Mouse (Mus musculus) intestine, postnatal 0 days (tissue): ENCODE data around the gene Adamts16. TPM values are rescaled to one million over a fixed set of nuclear protein-coding genes. Genes with fewer than 3 reads are reported as not detected.

Source experiments
- ATAC-seq: fragments of 200-750 bp; cut with Nextera tagmentation; 2 replicates; pipeline ENCODE4 v1.8.0; 2017; ENCODE audit warnings: mild to moderate bottlenecking, moderate TSS enrichment, moderate library complexity
- H3K27ac ChIP-seq: fragments of 300-500 bp; sonication (generic); 2 replicates; pipeline ENCODE4 v1.5.1; 2014; ENCODE audit warnings: mild to moderate bottlenecking, low read depth, low read length, moderate library complexity
- H3K27me3 ChIP-seq: fragments of 300-500 bp; sonication (generic); replicated peaks from 2 replicates; pipeline ENCODE4 v1.6.1; 2014; ENCODE audit warnings: low read length, mixed read lengths; ENCODE audit not compliant: control insufficient read depth, insufficient read depth
- H3K36me3 ChIP-seq: fragments of 300-500 bp; sonication (generic); 2 replicates; pipeline ENCODE4 v1.6.1; 2014; ENCODE audit warnings: mild to moderate bottlenecking, moderate library complexity; ENCODE audit not compliant: control insufficient read depth, insufficient read depth
- H3K4me1 ChIP-seq: fragments of 300-500 bp; sonication (generic); replicated peaks from 2 replicates; pipeline ENCODE4 v1.6.1; 2014; ENCODE audit warnings: antibody characterized with exemption, low read length, mixed read lengths; ENCODE audit not compliant: control insufficient read depth, insufficient read depth
- H3K4me2 ChIP-seq: fragments of 300-500 bp; sonication (generic); replicated peaks from 2 replicates; pipeline ENCODE4 v1.6.1; 2014; ENCODE audit warnings: low read depth, mild to moderate bottlenecking, moderate library complexity
- H3K4me3 ChIP-seq: fragments of 300-500 bp; sonication (generic); 2 replicates; pipeline ENCODE4 v1.5.1; 2014; ENCODE audit warnings: low read depth, low read length
- H3K9ac ChIP-seq: fragments of 300-500 bp; sonication (generic); 2 replicates; pipeline ENCODE4 v1.6.1; 2014; ENCODE audit warnings: mild to moderate bottlenecking, low read depth, low read length
- H3K9me3 ChIP-seq: fragments of 300-500 bp; sonication (generic); 2 replicates; pipeline ENCODE4 v1.6.1; 2016; ENCODE audit warnings: mixed run types; ENCODE audit not compliant: control insufficient read depth
- CTCF ChIP-seq: sonication (generic); IDR thresholded peaks from 2 replicates; pipeline ENCODE4 v1.5.1; 2016; ENCODE audit warnings: low read depth, mild to moderate bottlenecking, control low read depth, antibody characterized with exemption, moderate library complexity
- WGBS: fragments of 180-500 bp; shearing (Covaris S2); extraction: QIAGEN DNeasy Blood & Tissue Kit; methylation state at CpG from one replicate; pipeline ENCODE4 v1.1.7; 2014; 5-methylcytosine and 5-hydroxymethylcytosine counted together
- polyA plus RNA-seq: library from polyadenylated mRNA; unstranded; fragments of >200 nt; fragmentation: Nextera tagmentation; extraction: Ambion mirVana; gene quantifications from 2 replicates; pipeline ENCODE4 v1.2.1, GENCODE M21; 2015

The Adamts16 gene
- polyA plus RNA-seq, 1 experiment from 2014 or later: 0.20 TPM

DNA sequence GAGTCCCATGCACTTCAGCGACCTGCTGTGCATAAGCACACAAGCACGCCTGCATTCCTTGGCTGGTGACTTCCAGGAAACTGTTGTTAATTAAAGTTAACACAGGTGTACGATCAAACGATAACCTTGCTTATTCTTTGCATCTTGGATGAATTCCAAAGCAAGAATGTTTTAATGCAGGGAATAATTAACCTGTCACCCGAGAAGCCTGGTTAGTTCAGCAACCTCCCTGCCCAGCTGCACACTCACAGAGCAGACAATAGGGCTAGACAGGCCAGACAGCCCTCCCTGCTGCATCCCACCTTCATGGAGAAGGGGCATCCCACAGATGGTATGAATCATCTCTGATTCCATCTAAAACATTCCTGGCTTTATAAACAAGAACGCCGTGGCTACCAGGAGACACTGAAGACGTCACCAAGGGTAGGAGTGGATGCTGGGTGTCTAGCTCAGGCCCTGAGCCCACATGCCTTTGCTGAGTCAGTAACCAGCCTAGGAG is 47.5 kb downstream of the Adamts16 start:
- H3K36me3 ChIP-seq: no peaks in the 10 kb centered on the region
- 30% methylated on average over 8 of the region's 8 CpGs for WGBS
- H3K9me3 ChIP-seq: no peaks in the 10 kb centered on the region
- H3K9ac ChIP-seq: no peak overlapping the region
- H3K4me2 ChIP-seq: no peak overlapping the region
- 0 out of 2 replicates have a peak, but pooled peaks have one; percentile 22 for ATAC-seq
- TF ChIP-seq CTCF: no peak
- H3K27me3 ChIP-seq: no peaks in the 10 kb centered on the region
- H3K4me1 ChIP-seq: no peaks in the 10 kb centered on the region
- H3K4me3 ChIP-seq: no peak overlapping the region
- no peak overlapping the region for H3K27ac ChIP-seq

DNA sequence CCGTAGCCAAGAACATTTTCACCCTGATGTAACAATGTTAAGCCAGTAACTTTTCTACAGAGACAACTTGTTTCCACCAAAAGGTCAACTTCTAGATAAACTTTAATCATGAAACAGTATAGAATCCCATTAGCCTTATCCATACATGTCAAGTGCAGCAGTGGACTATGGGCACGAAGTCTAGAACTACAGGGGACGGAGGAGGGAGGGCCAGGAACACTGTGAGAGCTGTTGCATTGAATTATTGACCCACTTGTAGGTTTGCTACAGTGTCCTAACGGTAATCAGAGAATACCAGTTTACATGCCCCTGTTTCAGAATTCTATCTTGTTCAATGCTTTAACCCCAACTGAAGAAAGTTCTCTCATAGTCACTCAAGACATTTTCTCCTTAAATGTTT is 48.0 kb downstream of the Adamts16 start:
- H3K4me2 ChIP-seq: no peak overlapping the region
- H3K27ac ChIP-seq: no peak overlapping the region
- H3K27me3 ChIP-seq: no peaks in the 10 kb centered on the region
- H3K36me3 ChIP-seq: no peaks in the 10 kb centered on the region
- H3K4me3 ChIP-seq: no peak overlapping the region
- H3K4me1 ChIP-seq: no peaks in the 10 kb centered on the region
- no peak for TF ChIP-seq CTCF
- ATAC-seq: no peak
- WGBS: 48% methylated on average over 4 of the region's 4 CpGs
- no peak overlapping the region for H3K9ac ChIP-seq
- H3K9me3 ChIP-seq: no peaks in the 10 kb centered on the region

DNA sequence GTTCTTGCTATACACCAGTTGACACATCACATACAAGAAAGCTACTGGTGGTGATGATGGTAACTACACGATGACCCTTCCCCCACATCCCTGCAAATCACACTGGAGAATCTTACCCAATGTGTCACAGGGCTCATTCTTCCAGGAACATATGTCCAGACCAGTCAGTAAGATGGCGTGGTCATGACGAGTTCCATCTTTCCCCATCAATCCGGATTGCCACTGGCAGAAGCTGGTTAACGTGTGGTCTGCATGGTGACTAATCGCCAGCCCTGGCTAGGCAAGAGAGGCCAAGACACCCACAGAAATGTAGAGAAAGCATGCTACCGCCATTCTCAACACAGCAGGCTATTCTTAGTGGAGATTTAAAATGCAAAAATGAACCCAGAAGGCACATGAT is 48.7 kb downstream of the Adamts16 start:
- WGBS: 92% methylated on average over 7 of the region's 7 CpGs
- no peaks in the 10 kb centered on the region for H3K36me3 ChIP-seq
- no peak for ATAC-seq
- H3K4me2 ChIP-seq: no peak overlapping the region
- H3K4me1 ChIP-seq: no peaks in the 10 kb centered on the region
- H3K9ac ChIP-seq: no peak overlapping the region
- H3K27me3 ChIP-seq: no peaks in the 10 kb centered on the region
- no peaks in the 10 kb centered on the region for H3K9me3 ChIP-seq
- TF ChIP-seq CTCF: no peak
- no peak overlapping the region for H3K4me3 ChIP-seq
- H3K27ac ChIP-seq: no peak overlapping the region

DNA sequence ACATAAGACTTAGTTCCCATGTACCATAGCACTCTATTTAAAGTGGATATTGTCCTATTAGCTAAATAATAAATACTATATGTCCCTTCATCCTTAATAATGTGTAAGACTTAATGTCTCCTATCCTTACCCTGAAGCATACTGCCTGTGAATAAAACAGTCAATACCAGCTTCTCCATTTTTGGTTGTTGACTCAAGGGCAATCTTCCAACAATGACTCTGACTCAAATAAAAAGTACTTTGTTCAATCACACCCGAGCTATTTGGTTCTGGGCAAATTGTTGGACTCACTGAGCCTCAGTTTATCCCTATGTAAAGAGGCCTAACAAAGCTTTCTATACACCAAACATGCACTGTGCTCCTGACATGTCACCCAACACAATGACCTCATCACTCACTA is 51.8 kb downstream of the Adamts16 start:
- no peak overlapping the region for H3K4me3 ChIP-seq
- H3K9me3 ChIP-seq: no peaks in the 10 kb centered on the region
- 59% methylated on average over 1 of the region's 1 CpGs for WGBS
- no peak overlapping the region for H3K9ac ChIP-seq
- no peaks in the 10 kb centered on the region for H3K36me3 ChIP-seq
- H3K4me1 ChIP-seq: no peaks in the 10 kb centered on the region
- no peak for ATAC-seq
- H3K27ac ChIP-seq: no peak overlapping the region
- no peak for TF ChIP-seq CTCF
- H3K4me2 ChIP-seq: no peak overlapping the region
- H3K27me3 ChIP-seq: no peaks in the 10 kb centered on the region

DNA sequence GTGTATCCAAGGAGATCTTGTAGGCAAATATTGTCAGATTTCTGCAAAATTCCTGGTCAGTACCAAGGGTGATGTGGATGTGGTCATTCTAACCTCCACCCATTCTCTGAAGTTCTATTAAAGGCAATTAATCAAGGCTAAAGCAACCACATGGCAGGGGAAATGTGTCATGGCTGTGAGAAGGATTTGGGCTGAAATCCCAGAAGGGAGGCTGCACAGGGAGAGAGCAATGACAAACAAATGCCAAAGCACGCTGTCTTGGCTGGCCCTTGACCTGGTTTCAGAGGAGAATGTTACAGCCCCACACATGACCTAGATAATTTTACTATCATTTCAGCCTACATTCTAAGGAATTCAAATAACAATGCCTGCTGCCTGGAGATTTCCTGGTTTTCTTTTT is 52.6 kb downstream of the Adamts16 start:
- H3K27ac ChIP-seq: no peak overlapping the region
- H3K4me1 ChIP-seq: no peaks in the 10 kb centered on the region
- no peak overlapping the region for H3K4me2 ChIP-seq
- no peaks in the 10 kb centered on the region for H3K27me3 ChIP-seq
- H3K9ac ChIP-seq: no peak overlapping the region
- no peak overlapping the region for H3K4me3 ChIP-seq
- TF ChIP-seq CTCF: no peak
- H3K9me3 ChIP-seq: no peaks in the 10 kb centered on the region
- no peaks in the 10 kb centered on the region for H3K36me3 ChIP-seq
- ATAC-seq: no peak
- whole genome bisulfite sequencing: 53% methylated on average over 1 of the region's 1 CpGs

DNA sequence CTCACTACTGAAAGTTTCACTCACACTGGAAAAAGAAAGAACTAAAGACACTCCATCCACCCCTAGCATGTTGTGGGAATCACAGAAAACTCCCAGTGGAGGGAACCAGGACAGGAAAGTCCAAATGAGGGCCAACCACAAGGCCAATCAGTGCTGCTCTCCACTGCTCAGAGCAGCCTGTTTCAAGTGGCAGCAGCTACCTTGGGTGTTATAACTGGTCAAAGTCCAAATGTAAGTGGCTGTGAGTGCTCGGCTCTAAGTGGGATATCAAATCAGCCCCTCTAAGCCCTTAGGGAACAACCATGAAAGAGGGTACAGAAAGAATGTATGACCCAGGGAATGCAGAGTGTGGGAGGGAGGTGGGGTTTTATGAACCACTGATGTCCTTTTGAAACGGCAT is 56.5 kb downstream of the Adamts16 start:
- Histone ChIP-seq H3K4me2 (no peak overlapping the region), H3K4me1 (no peaks in the 10 kb centered on the region), H3K9ac (no peak overlapping the region), H3K27me3 (no peaks in the 10 kb centered on the region), H3K36me3 (no peaks in the 10 kb centered on the region), H3K27ac (no peak overlapping the region), H3K4me3 (no peak overlapping the region), H3K9me3 (no peaks in the 10 kb centered on the region)
- WGBS: 48% methylated on average over 2 of the region's 2 CpGs
- ATAC-seq: no peak
- no peak for TF ChIP-seq CTCF

DNA sequence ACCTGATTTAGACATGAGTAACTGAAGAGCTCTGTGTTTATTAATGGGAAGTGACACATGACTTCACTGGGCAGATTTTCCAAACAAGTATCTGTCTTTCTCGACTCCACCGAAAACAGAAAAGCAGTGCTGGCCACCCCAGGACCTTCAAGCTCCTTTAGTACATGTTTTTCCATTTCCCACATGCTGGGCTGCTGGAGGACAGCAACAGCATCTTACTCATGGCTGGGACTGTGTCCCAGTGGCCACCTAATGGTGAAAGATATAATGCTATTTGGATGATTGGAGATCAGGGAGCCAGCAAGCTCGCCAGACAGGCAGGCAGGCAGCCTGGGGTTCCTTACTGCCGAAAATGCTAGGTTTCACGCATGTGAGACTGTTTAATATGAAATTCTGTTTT is 57.5 kb downstream of the Adamts16 start:
- Histone ChIP-seq H3K27ac (no peak overlapping the region), H3K4me3 (no peak overlapping the region), H3K9ac (no peak overlapping the region), H3K9me3 (no peaks in the 10 kb centered on the region), H3K27me3 (no peaks in the 10 kb centered on the region), H3K4me1 (no peaks in the 10 kb centered on the region), H3K36me3 (no peaks in the 10 kb centered on the region), H3K4me2 (no peak overlapping the region)
- 69% methylated on average over 5 of the region's 5 CpGs for whole genome bisulfite sequencing
- no peak for ATAC-seq
- TF ChIP-seq CTCF: peak; percentile 50
